Mouse (Mus musculus) MEL (cell line): Measurements from ENCODE around the gene Dpep3. TPM values are rescaled to one million over a fixed set of nuclear protein-coding genes. Genes with fewer than 3 reads are reported as not detected.
A peak's percentile ranks its signal among the peaks of the same experiment; 100 is the strongest.

Source experiments
- DNase-seq: peaks from one replicate; pipeline ENCODE4 v3.0.0; 2011; ENCODE audit warnings: low read depth, low spot score
- H3K27ac ChIP-seq: 2 replicates; pipeline ENCODE4 v1.5.1; 2012; ENCODE audit warnings: low read depth, mild to moderate bottlenecking, control low read depth, low read length, moderate library complexity; ENCODE audit not compliant: control insufficient read depth
- H3K27me3 ChIP-seq, 2 experiments: fragments of 150-350 bp in 1 of 2; sonication (generic) in 1 of 2; 2 replicates each; pipeline ENCODE4 v1.6.1; 2012; ENCODE audit warnings: low read length in 2 of 2, mild to moderate bottlenecking in 2 of 2, improper control_type of control experiment in 1 of 2, moderate library complexity in 1 of 2; ENCODE audit not compliant: insufficient read depth in 2 of 2, control insufficient read depth in 1 of 2
- H3K36me3 ChIP-seq, 2 experiments: 2 replicates each; pipeline ENCODE4 v1.6.1; 2012 to 2014; ENCODE audit warnings: low read length in 2 of 2, improper control_type of control experiment in 1 of 2, inconsistent platforms in 1 of 2, mild to moderate bottlenecking in 1 of 2; ENCODE audit not compliant: insufficient read depth in 2 of 2, control insufficient read depth in 1 of 2
- H3K4me1 ChIP-seq, 2 experiments: fragments of 150-350 bp in 1 of 2; sonication (generic) in 1 of 2; 2 replicates each; pipeline ENCODE4 v1.6.1; 2012; ENCODE audit warnings: low read length in 2 of 2, improper control_type of control experiment in 1 of 2, mild to moderate bottlenecking in 1 of 2; ENCODE audit not compliant: insufficient read depth in 2 of 2, control insufficient read depth in 1 of 2
- H3K4me3 ChIP-seq, 2 experiments: fragments of 150-350 bp in 1 of 2; sonication (generic) in 1 of 2; 2 replicates each; pipeline ENCODE4 v1.5.1; 2012; ENCODE audit warnings: low read depth in 2 of 2, low read length in 2 of 2, mild to moderate bottlenecking in 2 of 2, moderate library complexity in 2 of 2, control low read depth in 1 of 2, improper control_type of control experiment in 1 of 2; ENCODE audit not compliant: control insufficient read depth in 1 of 2, insufficient read depth in 1 of 2
- H3K79me2 ChIP-seq: 2 replicates; pipeline ENCODE4 v1.6.1; 2012; ENCODE audit warnings: mild to moderate bottlenecking, low read length, moderate library complexity; ENCODE audit not compliant: control insufficient read depth, poor library complexity, insufficient read depth
- H3K9ac ChIP-seq: 2 replicates; pipeline ENCODE4 v1.6.1; 2012; ENCODE audit warnings: low read depth, mild to moderate bottlenecking, control low read depth, low read length, moderate library complexity; ENCODE audit not compliant: control insufficient read depth, poor library complexity, severe bottlenecking
- H3K9me3 ChIP-seq: fragments of 150-350 bp; sonication (generic); replicated peaks from 2 replicates; pipeline ENCODE4 v1.6.1; 2012; ENCODE audit warnings: mild to moderate bottlenecking, low read length, improper control_type of control experiment, moderate library complexity; ENCODE audit not compliant: insufficient read depth
- BHLHE40 ChIP-seq: IDR thresholded peaks from 2 replicates; pipeline ENCODE4 v1.6.1; 2012; ENCODE audit warnings: low read depth, mild to moderate bottlenecking, inconsistent platforms, low read length, improper control_type of control experiment, borderline replicate concordance
- CHD1 ChIP-seq: IDR thresholded peaks from 2 replicates; pipeline ENCODE4 v1.6.1; 2012; ENCODE audit warnings: low read depth, mild to moderate bottlenecking, inconsistent platforms, low read length, improper control_type of control experiment
- CHD2 ChIP-seq: IDR thresholded peaks from 2 replicates; pipeline ENCODE4 v1.6.1; 2011; ENCODE audit warnings: low read length, improper control_type of control experiment
- CTCF ChIP-seq, 3 experiments: IDR thresholded peaks in 2 of 3; conservative IDR thresholded peaks in 1 of 3; 2 replicates each; pipeline ENCODE4 v1.5.1; 2011 to 2012; ENCODE audit warnings: low read length in 3 of 3, low read depth in 2 of 3, mild to moderate bottlenecking in 2 of 3, improper control_type of control experiment in 1 of 3, inconsistent platforms in 1 of 3, mixed read lengths in 1 of 3, moderate library complexity in 1 of 3; ENCODE audit not compliant: control insufficient read depth in 1 of 3, insufficient read depth in 1 of 3, poor library complexity in 1 of 3, severe bottlenecking in 1 of 3
- E2F4 ChIP-seq: IDR thresholded peaks from 2 replicates; pipeline ENCODE4 v1.6.1; 2011; ENCODE audit warnings: low read depth, low read length, improper control_type of control experiment, borderline replicate concordance
- EP300 ChIP-seq, 2 experiments: IDR thresholded peaks; 2 replicates each; pipeline ENCODE4 v1.6.1; 2011; ENCODE audit warnings: improper control_type of control experiment in 2 of 2, low read length in 2 of 2, low read depth in 1 of 2, mild to moderate bottlenecking in 1 of 2
- GATA1 ChIP-seq: IDR thresholded peaks from 2 replicates; pipeline ENCODE4 v1.6.1; 2011; ENCODE audit warnings: low read depth, low read length, improper control_type of control experiment
- HCFC1 ChIP-seq: IDR thresholded peaks from 2 replicates; pipeline ENCODE4 v1.6.1; 2012; ENCODE audit warnings: low read depth, mild to moderate bottlenecking, inconsistent platforms, low read length, improper control_type of control experiment, moderate library complexity
- JUND ChIP-seq: IDR thresholded peaks from 2 replicates; pipeline ENCODE4 v1.6.1; 2011; ENCODE audit warnings: low read depth, mild to moderate bottlenecking, improper control_type of control experiment, low read length
- KAT2A ChIP-seq: conservative IDR thresholded peaks from 2 replicates; pipeline ENCODE4 v1.6.1; 2012; ENCODE audit warnings: low read depth, low read length, improper control_type of control experiment, inconsistent platforms
- MAX ChIP-seq: IDR thresholded peaks from 2 replicates; pipeline ENCODE4 v1.6.1; 2011; ENCODE audit warnings: low read length, improper control_type of control experiment
- MAZ ChIP-seq: IDR thresholded peaks from 2 replicates; pipeline ENCODE4 v1.6.1; 2012; ENCODE audit warnings: low read depth, mild to moderate bottlenecking, inconsistent platforms, low read length, improper control_type of control experiment
- MEF2A ChIP-seq: IDR thresholded peaks from 2 replicates; pipeline ENCODE4 v1.6.1; 2014; ENCODE audit warnings: low read depth, mild to moderate bottlenecking, inconsistent platforms, low read length, improper control_type of control experiment; ENCODE audit not compliant: poor library complexity, insufficient replicate concordance, severe bottlenecking; ENCODE audit errors: extremely low read depth
- MXI1 ChIP-seq: IDR thresholded peaks from 2 replicates; pipeline ENCODE4 v1.6.1; 2011; ENCODE audit warnings: mild to moderate bottlenecking, low read depth, low read length, improper control_type of control experiment
- MYB ChIP-seq: IDR thresholded peaks from 2 replicates; pipeline ENCODE4 v1.6.1; 2011; ENCODE audit warnings: mild to moderate bottlenecking, low read depth, low read length, improper control_type of control experiment
- MYC ChIP-seq: IDR thresholded peaks from 2 replicates; pipeline ENCODE4 v1.6.1; 2011; ENCODE audit warnings: low read depth, mild to moderate bottlenecking, low read length, improper control_type of control experiment, moderate library complexity
- POLR2A ChIP-seq, 2 experiments: IDR thresholded peaks; 2 replicates each; pipeline ENCODE4 v1.6.1; 2011 to 2012; ENCODE audit warnings: low read length in 2 of 2, mild to moderate bottlenecking in 2 of 2, control low read depth in 1 of 2, improper control_type of control experiment in 1 of 2, low read depth in 1 of 2, moderate library complexity in 1 of 2; ENCODE audit not compliant: control insufficient read depth in 1 of 2, insufficient read depth in 1 of 2, poor library complexity in 1 of 2
- POLR2AphosphoS5 ChIP-seq: IDR thresholded peaks from 2 replicates; pipeline ENCODE4 v1.6.1; 2012; ENCODE audit warnings: low read depth, borderline replicate concordance, mild to moderate bottlenecking, inconsistent platforms, low read length, moderate library complexity, mixed read lengths
- RAD21 ChIP-seq: IDR thresholded peaks from 2 replicates; pipeline ENCODE4 v1.6.1; 2011; ENCODE audit warnings: mild to moderate bottlenecking, low read depth, low read length, improper control_type of control experiment
- RCOR1 ChIP-seq: IDR thresholded peaks from 2 replicates; pipeline ENCODE4 v1.6.1; 2012; ENCODE audit warnings: low read depth, mild to moderate bottlenecking, inconsistent platforms, low read length, improper control_type of control experiment
- SMC3 ChIP-seq: IDR thresholded peaks from 2 replicates; pipeline ENCODE4 v1.6.1; 2011; ENCODE audit warnings: low read depth, low read length, improper control_type of control experiment
- TAL1 ChIP-seq: IDR thresholded peaks from 2 replicates; pipeline ENCODE4 v1.6.1; 2012; ENCODE audit warnings: mild to moderate bottlenecking, inconsistent platforms, low read length, moderate library complexity, mixed read lengths
- TBP ChIP-seq: IDR thresholded peaks from 2 replicates; pipeline ENCODE4 v1.8.0; 2011; ENCODE audit warnings: low read depth, low read length, improper control_type of control experiment
- TCF12 ChIP-seq: IDR thresholded peaks from 2 replicates; pipeline ENCODE4 v1.6.1; 2014; ENCODE audit warnings: low read depth, mild to moderate bottlenecking, inconsistent platforms, low read length, improper control_type of control experiment, moderate library complexity
- UBTF ChIP-seq: IDR thresholded peaks from 2 replicates; pipeline ENCODE4 v1.6.1; 2012; ENCODE audit warnings: low read depth, mild to moderate bottlenecking, inconsistent platforms, low read length, improper control_type of control experiment, moderate library complexity, borderline replicate concordance; ENCODE audit not compliant: insufficient read depth
- USF2 ChIP-seq, 2 experiments: IDR thresholded peaks; 2 replicates each; pipeline ENCODE4 v1.6.1; 2011 to 2012; ENCODE audit warnings: improper control_type of control experiment in 2 of 2, low read length in 2 of 2, borderline replicate concordance in 1 of 2, inconsistent platforms in 1 of 2, low read depth in 1 of 2, mild to moderate bottlenecking in 1 of 2; ENCODE audit not compliant: insufficient read depth in 1 of 2
- ZNF384 ChIP-seq: IDR thresholded peaks from 2 replicates; pipeline ENCODE4 v1.6.1; 2012; ENCODE audit warnings: low read depth, mild to moderate bottlenecking, inconsistent platforms, low read length, improper control_type of control experiment
- polyA plus RNA-seq, 2 experiments: library from polyadenylated mRNA; stranded (reverse) in 1 of 2; unstranded in 1 of 2; fragments of >175 nt in 1 of 2; fragments of >200 nt in 1 of 2; gene quantifications; 2 replicates each; pipeline versions ENCODE4 v1.2.1 to v1.2.4; 2012; ENCODE audit warnings: low replicate concordance in 2 of 2, low read depth in 1 of 2; ENCODE audit not compliant: insufficient read length in 2 of 2, insufficient read depth in 1 of 2, missing spikeins in 1 of 2
- total RNA-seq: library from RNA; depleted of rRNA; stranded (reverse); fragments of 300-350 nt; gene quantifications from 2 replicates; pipeline ENCODE4 v1.2.3, GENCODE M21; 2012

The Dpep3 gene
- total and polyA plus RNA-seq, 3 experiments, result 0.11 TPM; not detected in 2

- peaks cover 2 to 4% of the 10 kb centered on the region in 2 experiments for H3K36me3 ChIP-seq
- no peaks in the 10 kb centered on the region for H3K27me3 ChIP-seq
- no peaks in the 10 kb centered on the region for H3K9me3 ChIP-seq
- TF ChIP-seq TBP (no peak), USF2 (IDR thresholded peaks at IDR 0.05; ENCODE audit: borderline replicate concordance in 1 of 2, insufficient read depth in 1 of 2, low read depth in 1 of 2, low read length in 2 of 2) (no peak), E2F4 (no peak), MYC (no peak), ZNF384 (no peak), HCFC1 (no peak), SMC3 (no peak), TAL1 (no peak), MYB (no peak), GATA1 (no peak), CTCF (IDR thresholded peaks at IDR 0.05 in 2 of 3, conservative IDR thresholded peaks at IDR 0.05 in 1 of 3; ENCODE audit: control insufficient read depth in 1 of 3, insufficient read depth in 1 of 3, low read depth in 2 of 3, low read length in 3 of 3, poor library complexity in 1 of 3, severe bottlenecking in 1 of 3) (no peak), CHD1 (no peak), MAX (no peak), RAD21 (no peak), POLR2AphosphoS5 (no peak), MEF2A (no peak)
- no peak for DNase-seq
- H3K9ac ChIP-seq, result no peak overlapping the region
- no peaks in the 10 kb centered on the region for H3K79me2 ChIP-seq
- H3K4me3 ChIP-seq, result no peak overlapping the region
- no peaks in the 10 kb centered on the region for H3K4me1 ChIP-seq
- no peak overlapping the region for H3K27ac ChIP-seq
Observed at GRCm38 (mm10) chr8:105951057-105951659, 28.1 kb downstream of the Dpep3 start.

- no peaks in the 10 kb centered on the region for H3K27me3 ChIP-seq
- H3K9me3 ChIP-seq, result no peaks in the 10 kb centered on the region
- H3K4me3 ChIP-seq, result no peak overlapping the region
- no peaks in the 10 kb centered on the region for H3K79me2 ChIP-seq
- no peak overlapping the region for H3K9ac ChIP-seq
- TF ChIP-seq ZNF384 (no peak), JUND (no peak), UBTF (no peak), POLR2AphosphoS5 (no peak), MAZ (no peak), KAT2A (no peak), RCOR1 (no peak), CHD2 (no peak), MXI1 (no peak), POLR2A (IDR thresholded peaks at IDR 0.05; ENCODE audit: control insufficient read depth in 1 of 2, insufficient read depth in 1 of 2, low read depth in 1 of 2, low read length in 2 of 2, poor library complexity in 1 of 2) (no peak), TCF12 (no peak), EP300 (IDR thresholded peaks at IDR 0.05; ENCODE audit: low read depth in 1 of 2, low read length in 2 of 2) (no peak), RAD21 (no peak), BHLHE40 (no peak), CHD1 (no peak), TBP (no peak), E2F4 (no peak), USF2 (IDR thresholded peaks at IDR 0.05; ENCODE audit: borderline replicate concordance in 1 of 2, insufficient read depth in 1 of 2, low read depth in 1 of 2, low read length in 2 of 2) (no peak), MYB (no peak), TAL1 (no peak)
- H3K36me3 ChIP-seq, result peaks cover 2% of the 10 kb centered on the region in 2 experiments
- no peaks in the 10 kb centered on the region for H3K4me1 ChIP-seq
- no peak overlapping the region for H3K27ac ChIP-seq
- DNase-seq, result peak; percentile 64
Observed at GRCm38 (mm10) chr8:105949350-105949749, 29.9 kb downstream of the Dpep3 start.
